Mouse (Mus musculus) E14TG2a.4 (cell line): ENCODE measurements around the gene Nasp.

Experiments
- CTCF ChIP-seq: conservative IDR thresholded peaks from 2 replicates; pipeline ENCODE4 v1.5.1; 2014; ENCODE audit warnings: low read length
- NANOG ChIP-seq: IDR thresholded peaks from 2 replicates; pipeline ENCODE4 v1.6.1; 2014; ENCODE audit warnings: borderline replicate concordance, low read length, mixed read lengths
- POU5F1 ChIP-seq: IDR thresholded peaks from 2 replicates; pipeline ENCODE4 v1.6.1; 2014; ENCODE audit warnings: low read length, borderline replicate concordance

DNA sequence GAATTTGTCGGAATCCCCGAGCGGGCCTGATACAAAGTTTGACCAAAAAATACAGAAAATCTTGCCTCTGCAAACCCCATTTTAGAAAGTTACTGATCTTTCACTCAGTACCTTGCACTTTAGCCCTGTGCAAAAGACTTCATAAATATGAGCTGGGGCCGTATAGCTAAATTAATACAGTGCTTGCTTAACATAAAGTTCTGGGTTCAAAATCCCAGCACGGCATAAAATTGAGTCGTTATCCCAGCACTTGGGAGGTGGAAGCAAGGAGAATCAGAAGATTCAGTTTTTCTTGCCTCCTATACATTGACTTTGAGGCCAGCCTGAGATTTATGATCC lies 24.0 kb upstream of the Nasp start:
- TF ChIP-seq CTCF: no peak
- no peak for TF ChIP-seq POU5F1
- TF ChIP-seq NANOG: no peak
